Mouse (Mus musculus) lung, embryonic 16.5 days (tissue): ENCODE measurements around the gene Arid4a. TPM values are rescaled to one million over a fixed set of nuclear protein-coding genes. Genes with fewer than 3 reads are reported as not detected.
A peak's percentile ranks its signal among the peaks of the same experiment; 100 is the strongest.

Experiments used
- ATAC-seq: fragments of 200-750 bp; cut with Nextera tagmentation; 2 replicates; pipeline ENCODE4 v1.8.0; 2017; ENCODE audit warnings: low read depth, mild to moderate bottlenecking, moderate library complexity
- H3K27ac ChIP-seq: fragments of 300-500 bp; sonication (generic); 2 replicates; pipeline ENCODE4 v1.5.1; 2014; ENCODE audit warnings: mild to moderate bottlenecking, control low read depth, low read length
- H3K27me3 ChIP-seq: fragments of 300-500 bp; sonication (generic); 2 replicates; pipeline ENCODE4 v1.6.1; 2014; ENCODE audit warnings: low read depth, low read length, mixed read lengths; ENCODE audit not compliant: control insufficient read depth, insufficient read depth
- H3K36me3 ChIP-seq: fragments of 300-500 bp; sonication (generic); 2 replicates; pipeline ENCODE4 v1.6.1; 2014; ENCODE audit warnings: low read length; ENCODE audit not compliant: control insufficient read depth, insufficient read depth
- H3K4me1 ChIP-seq: fragments of 300-500 bp; sonication (generic); replicated peaks from 2 replicates; pipeline ENCODE4 v1.6.1; 2014; ENCODE audit warnings: low read length, mixed read lengths; ENCODE audit not compliant: control insufficient read depth, insufficient read depth
- H3K4me2 ChIP-seq: fragments of 300-500 bp; sonication (generic); 2 replicates; pipeline ENCODE4 v1.6.1; 2014; ENCODE audit warnings: low read depth, low read length, control low read depth
- H3K4me3 ChIP-seq: fragments of 300-500 bp; sonication (generic); 2 replicates; pipeline ENCODE4 v1.5.1; 2014; ENCODE audit warnings: mild to moderate bottlenecking, low read length, control low read depth
- H3K9ac ChIP-seq: fragments of 300-500 bp; sonication (generic); 2 replicates; pipeline ENCODE4 v1.6.1; 2014; ENCODE audit warnings: low read length, control low read depth
- H3K9me3 ChIP-seq: fragments of 300-500 bp; sonication (generic); 2 replicates; pipeline ENCODE4 v1.6.1; 2016; ENCODE audit warnings: low read length; ENCODE audit not compliant: control insufficient read depth
- WGBS: fragments of 180-500 bp; shearing (Covaris S2); extraction: QIAGEN DNeasy Blood & Tissue Kit; methylation state at CpG from one replicate; pipeline ENCODE4 v1.1.7; 2014; 5-methylcytosine and 5-hydroxymethylcytosine counted together
- polyA plus RNA-seq: library from polyadenylated mRNA; unstranded; fragments of >200 nt; fragmentation: Nextera tagmentation; extraction: Ambion mirVana; gene quantifications from 2 replicates; pipeline ENCODE4 v1.2.1, GENCODE M21; 2015

Arid4a gene
- polyA plus RNA-seq, 1 experiment from 2014 or later: 44.7 TPM

DNA sequence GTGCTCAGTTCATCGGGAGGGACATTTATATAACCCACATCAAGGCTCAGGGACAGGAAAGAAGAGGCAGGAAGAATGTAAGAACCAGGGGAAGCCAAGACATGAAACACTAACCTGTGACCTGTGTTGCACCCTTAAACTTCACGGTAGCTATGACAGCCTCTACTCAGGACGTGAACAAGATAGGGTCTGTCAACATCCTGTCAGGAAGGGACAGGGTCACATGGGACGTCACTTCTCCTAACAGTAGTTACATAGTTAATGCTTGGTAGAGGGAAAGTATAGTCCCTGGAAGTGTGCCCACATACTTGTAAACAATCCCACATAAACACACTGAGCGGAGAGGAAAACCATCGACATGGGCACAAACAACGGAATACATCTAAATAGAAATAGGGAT lies 8.9 kb upstream of the Arid4a start:
- H3K36me3 ChIP-seq: peaks cover 42% of the 10 kb centered on the region
- 31% methylated on average over 7 of the region's 7 CpGs for WGBS
- H3K9me3 ChIP-seq: no peaks in the 10 kb centered on the region
- H3K4me2 ChIP-seq: no peak overlapping the region
- H3K27me3 ChIP-seq: no peaks in the 10 kb centered on the region
- H3K4me1 ChIP-seq: peaks cover 4% of the 10 kb centered on the region; the same call in 1 of the 2 replicates
- no peak overlapping the region for H3K9ac ChIP-seq
- H3K4me3 ChIP-seq: no peak overlapping the region
- peak overlapping the region; percentile 29; the same call in 1 of the 2 replicates for H3K27ac ChIP-seq
- peak; percentile 77 for ATAC-seq

DNA sequence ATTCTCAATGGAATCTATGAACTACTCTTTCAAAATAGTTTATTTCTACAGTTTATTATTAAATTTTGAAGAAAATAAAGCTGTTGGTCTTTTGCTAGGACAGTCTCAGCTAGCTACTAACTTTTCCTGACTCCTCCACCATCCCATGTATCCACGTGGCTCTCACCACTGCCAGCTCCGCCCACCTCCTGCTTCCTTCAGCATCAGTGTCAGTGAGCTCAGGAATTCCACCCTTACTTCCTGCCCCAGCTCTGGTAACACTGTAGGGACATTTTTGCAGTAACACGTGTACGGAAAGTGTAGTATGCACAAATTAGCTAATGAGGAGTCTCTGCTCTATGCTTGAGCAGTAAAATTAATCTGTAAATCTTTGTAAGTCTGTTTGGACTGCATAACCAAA lies 6.0 kb upstream of the Arid4a start:
- H3K9me3 ChIP-seq: no peaks in the 10 kb centered on the region

DNA sequence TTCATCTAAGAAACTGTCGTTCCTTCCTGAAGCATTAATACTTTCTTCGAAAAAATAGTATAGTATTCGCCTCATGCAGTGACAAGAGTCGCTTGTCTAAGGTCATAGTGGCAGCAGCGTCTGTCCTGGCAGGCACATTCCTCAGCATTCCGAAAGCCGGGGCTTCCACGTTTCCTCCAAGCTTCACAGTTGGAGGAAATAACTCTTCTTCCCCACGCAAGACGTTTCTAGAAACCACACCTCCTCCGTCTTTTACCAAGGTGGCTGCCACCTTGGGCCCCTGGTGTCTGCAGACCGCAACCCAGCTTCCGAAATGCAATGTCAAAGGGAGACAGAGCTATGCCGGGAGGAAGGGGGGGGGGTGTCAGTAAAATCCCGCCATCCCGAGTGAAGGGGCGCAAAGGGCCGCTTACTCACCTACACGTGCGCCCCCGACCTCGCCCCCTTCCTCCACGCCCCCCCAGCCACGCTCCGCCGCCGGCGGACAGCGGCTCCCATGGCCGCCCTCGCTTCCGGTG lies 886 bp upstream of the Arid4a start:
- under 1% methylated on average over 24 of the region's 32 CpGs for WGBS
- peaks cover under 1% of the 10 kb centered on the region for H3K36me3 ChIP-seq
- no peaks in the 10 kb centered on the region for H3K27me3 ChIP-seq
- H3K27ac ChIP-seq: peak overlapping the region; percentile 97
- H3K4me1 ChIP-seq: peaks cover 19% of the 10 kb centered on the region
- peak overlapping the region; percentile 80 for H3K9ac ChIP-seq
- peak overlapping the region; percentile 97 for H3K4me3 ChIP-seq
- peak; percentile 71 for ATAC-seq
- no peaks in the 10 kb centered on the region for H3K9me3 ChIP-seq
- peak overlapping the region; percentile 84 for H3K4me2 ChIP-seq

More for the DNA sequence above, 6.0 kb upstream of the Arid4a start:
- Histone ChIP-seq H3K9ac (no peak overlapping the region), H3K4me1 (peaks cover 20% of the 10 kb centered on the region), H3K27ac (no peak overlapping the region), H3K4me2 (no peak overlapping the region), H3K36me3 (peaks cover 34% of the 10 kb centered on the region), H3K4me3 (no peak overlapping the region), H3K27me3 (no peaks in the 10 kb centered on the region)
- 41% methylated on average over 4 of the region's 4 CpGs for WGBS
- peak; percentile 52; the same call in 1 of the 2 replicates for ATAC-seq

DNA sequence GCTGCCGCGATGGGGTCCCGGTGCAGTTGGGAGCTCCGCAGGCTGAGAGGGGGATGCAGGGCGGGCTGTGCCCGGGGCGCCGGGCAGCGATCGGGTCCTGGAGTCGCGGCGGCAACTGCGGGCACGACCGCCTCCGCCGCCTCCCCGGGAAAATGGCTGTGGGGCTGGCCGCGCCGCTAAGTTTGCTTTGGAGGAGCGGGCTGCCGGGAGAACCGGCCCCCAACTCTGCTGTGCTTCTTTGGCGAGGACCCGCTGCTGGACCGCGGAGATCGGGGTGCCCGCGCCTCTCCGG lies 367 bp downstream of the Arid4a start:
- Histone ChIP-seq H3K9ac (peak overlapping the region; percentile 94), H3K36me3 (peaks cover 7% of the 10 kb centered on the region), H3K9me3 (no peaks in the 10 kb centered on the region), H3K4me1 (peaks cover 19% of the 10 kb centered on the region), H3K27ac (peak overlapping the region; percentile 99), H3K4me2 (peak overlapping the region; percentile 62), H3K4me3 (peak overlapping the region; percentile 97), H3K27me3 (no peaks in the 10 kb centered on the region)
- under 1% methylated on average over 30 of the region's 33 CpGs for WGBS
- ATAC-seq: no peak

DNA sequence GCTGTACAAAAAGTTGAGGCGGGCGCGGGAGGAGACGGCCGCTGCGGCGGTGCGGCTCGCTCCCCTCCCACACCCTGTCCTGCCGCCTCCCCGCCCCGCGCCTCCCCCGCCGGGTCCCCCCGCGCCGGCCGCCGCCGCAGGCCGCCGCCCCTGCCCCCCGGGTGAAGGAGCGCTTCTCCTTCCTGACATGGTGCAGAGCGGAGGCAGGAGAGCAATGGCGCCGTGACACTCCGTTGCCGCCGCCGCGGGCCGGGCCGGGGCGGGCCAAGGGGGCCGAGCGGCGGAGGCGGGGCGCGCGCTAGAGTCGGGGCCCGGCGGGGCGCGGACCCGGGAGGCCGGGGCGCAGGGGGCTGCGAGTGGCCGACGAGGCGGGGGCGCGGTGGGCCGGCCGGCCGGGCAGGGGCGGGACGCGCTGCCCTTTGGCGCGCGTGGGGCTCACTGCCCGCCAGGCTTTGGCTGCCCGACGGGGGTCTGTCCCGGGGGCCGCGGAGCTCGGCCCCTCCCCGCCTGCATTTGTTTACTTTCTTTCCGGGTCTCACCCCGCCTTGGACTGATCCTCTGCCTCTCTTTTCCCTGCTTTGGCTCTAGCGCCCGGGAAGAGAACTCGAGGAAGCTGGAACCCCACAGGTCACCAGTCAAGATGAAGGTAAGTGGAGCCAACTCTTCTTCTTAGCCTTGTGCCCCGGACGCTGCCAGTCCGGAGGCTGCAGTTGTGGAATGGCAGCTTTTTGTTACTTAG lies 882 bp downstream of the Arid4a start:
- Histone ChIP-seq H3K9me3 (no peaks in the 10 kb centered on the region), H3K36me3 (peaks cover 7% of the 10 kb centered on the region), H3K4me3 (peak overlapping the region; percentile 97), H3K4me1 (peaks cover 19% of the 10 kb centered on the region), H3K27ac (peak overlapping the region; percentile 99), H3K27me3 (no peaks in the 10 kb centered on the region), H3K4me2 (peak overlapping the region; percentile 62), H3K9ac (peak overlapping the region; percentile 94)
- under 1% methylated on average over 25 of the region's 82 CpGs for WGBS
- ATAC-seq: peak; percentile 27

DNA sequence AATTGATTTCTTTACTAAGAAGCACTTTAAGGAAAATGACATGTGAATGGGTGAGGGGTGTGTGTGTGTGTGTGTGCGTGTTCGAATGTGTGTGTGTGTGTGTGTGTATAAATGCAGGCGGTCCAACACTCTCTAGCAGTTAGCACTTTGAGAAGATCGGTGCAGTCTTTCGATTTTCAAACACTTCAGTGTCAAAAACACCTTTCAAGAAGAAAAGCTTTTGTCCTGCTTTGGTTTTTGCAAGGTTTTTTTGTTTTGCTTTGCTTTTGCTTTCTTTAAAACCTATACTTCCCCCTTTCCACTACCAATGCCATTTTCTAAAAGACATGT lies 1.4 kb downstream of the Arid4a start:
- Histone ChIP-seq H3K4me1 (peaks cover 14% of the 10 kb centered on the region), H3K36me3 (peaks cover 10% of the 10 kb centered on the region), H3K4me3 (peak overlapping the region; percentile 97), H3K4me2 (peak overlapping the region; percentile 62), H3K27ac (peak overlapping the region; percentile 99), H3K9ac (peak overlapping the region; percentile 94), H3K27me3 (no peaks in the 10 kb centered on the region), H3K9me3 (no peaks in the 10 kb centered on the region)
- 3% methylated on average over 5 of the region's 5 CpGs for WGBS
- no peak for ATAC-seq

DNA sequence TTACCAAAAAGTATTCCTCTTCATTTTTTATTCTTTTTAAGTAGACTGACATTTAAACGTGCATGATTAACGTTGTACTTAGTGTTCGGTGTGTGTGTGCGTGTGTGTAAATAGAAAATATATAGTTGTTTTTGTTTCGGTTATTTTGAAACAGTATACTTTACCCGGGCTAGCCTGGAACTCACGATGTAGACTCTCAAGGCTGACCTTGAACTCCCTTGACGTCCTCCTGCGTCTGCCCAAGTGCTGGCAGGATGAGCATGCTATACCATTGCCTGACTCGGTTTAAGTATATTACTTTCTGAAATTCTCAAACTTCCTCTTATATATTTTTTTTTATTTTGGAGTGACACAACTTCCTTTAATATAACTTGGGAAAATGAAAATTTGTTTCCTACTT lies 2.0 kb downstream of the Arid4a start:
- Histone ChIP-seq H3K27me3 (no peaks in the 10 kb centered on the region), H3K9ac (no peak overlapping the region), H3K4me1 (peaks cover 14% of the 10 kb centered on the region), H3K9me3 (no peaks in the 10 kb centered on the region), H3K36me3 (peaks cover 13% of the 10 kb centered on the region), H3K27ac (no peak overlapping the region), H3K4me3 (no peak overlapping the region), H3K4me2 (0 out of 2 replicates have a peak overlapping the region, but pooled peaks have one; percentile 35)
- ATAC-seq: no peak
- 72% methylated on average over 10 of the region's 10 CpGs for WGBS

DNA sequence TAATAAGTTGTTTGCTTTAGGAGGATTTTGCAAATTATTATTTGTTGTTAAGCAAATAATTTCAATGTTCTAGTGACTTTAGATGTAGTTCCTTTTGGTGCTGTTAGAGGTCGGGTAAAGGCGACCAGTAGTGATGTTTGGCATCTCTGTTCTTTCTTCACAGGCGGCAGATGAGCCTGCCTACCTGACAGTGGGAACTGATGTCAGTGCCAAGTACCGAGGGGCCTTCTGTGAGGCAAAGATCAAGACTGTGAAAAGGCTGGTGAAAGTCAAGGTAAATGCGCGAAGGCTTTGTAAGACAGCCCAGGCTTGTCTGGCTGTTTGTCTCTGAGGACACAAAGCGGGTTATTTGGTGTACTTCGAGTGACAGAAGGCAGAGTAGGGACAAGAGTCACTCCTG lies 3.4 kb downstream of the Arid4a start:
- no peak overlapping the region for H3K4me3 ChIP-seq
- ATAC-seq: no peak
- H3K27ac ChIP-seq: no peak overlapping the region
- H3K4me1 ChIP-seq: peaks cover 3% of the 10 kb centered on the region
- no peaks in the 10 kb centered on the region for H3K9me3 ChIP-seq
- peaks cover 27% of the 10 kb centered on the region for H3K36me3 ChIP-seq
- H3K9ac ChIP-seq: no peak overlapping the region
- H3K4me2 ChIP-seq: no peak overlapping the region
- WGBS: 85% methylated on average over 8 of the region's 8 CpGs
- H3K27me3 ChIP-seq: no peaks in the 10 kb centered on the region

DNA sequence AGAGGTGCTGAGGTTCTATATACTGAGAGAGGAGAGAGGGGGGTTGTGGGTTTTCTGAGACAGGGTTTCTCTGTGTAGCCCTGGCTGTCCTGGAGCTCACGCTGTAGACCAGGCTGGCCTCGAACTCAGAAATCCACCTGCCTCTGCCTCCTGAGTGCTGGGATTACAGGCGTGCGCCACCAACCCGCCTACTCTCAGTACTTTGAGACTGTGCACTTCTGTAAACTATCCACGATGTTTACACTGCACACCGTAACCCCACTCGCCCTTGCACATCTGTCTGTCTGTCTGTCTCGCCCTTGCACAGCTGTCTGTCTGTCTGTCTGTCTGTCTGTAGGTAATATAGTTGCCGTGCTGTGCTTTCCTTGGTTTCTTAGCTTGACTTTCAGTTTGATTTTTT lies 8.6 kb downstream of the Arid4a start:
- Histone ChIP-seq H3K9me3 (no peaks in the 10 kb centered on the region), H3K9ac (no peak overlapping the region), H3K4me3 (no peak overlapping the region), H3K4me1 (no peaks in the 10 kb centered on the region), H3K27me3 (no peaks in the 10 kb centered on the region), H3K4me2 (no peak overlapping the region), H3K36me3 (peaks cover 52% of the 10 kb centered on the region), H3K27ac (no peak overlapping the region)
- ATAC-seq: no peak
- 91% methylated on average over 10 of the region's 10 CpGs for WGBS
